Mouse (Mus musculus): ENCODE results near the gene 1700012B07Rik.
A peak's percentile ranks its signal among the peaks of the same experiment; 100 is the strongest.

1700012B07Rik gene

DNA sequence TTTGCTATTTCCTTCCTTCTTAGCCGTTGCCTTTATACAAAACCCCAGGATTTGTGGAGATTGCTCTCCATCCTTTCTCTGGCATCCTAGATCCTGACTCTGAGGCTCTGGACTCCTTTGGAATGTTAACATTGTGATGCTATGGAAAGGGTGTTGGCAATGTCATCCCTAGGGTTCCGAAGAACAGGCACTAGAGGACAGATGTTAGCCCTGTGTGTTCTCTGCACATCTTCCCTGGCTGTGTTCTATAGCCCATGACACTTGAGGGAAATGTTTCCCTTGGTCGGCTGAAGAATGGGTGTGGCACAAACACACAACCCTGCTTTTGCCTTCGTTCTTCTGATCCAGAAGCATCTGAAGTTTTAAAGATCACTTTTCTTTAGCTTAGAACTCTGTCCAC, at the start of gene 1700012B07Rik:
1700012B07Rik (minus strand) TSS at position 101 of the 400 bp plus-strand sequence.
- no peak for DNase-seq (ENCODE audit: low read depth)

DNA sequence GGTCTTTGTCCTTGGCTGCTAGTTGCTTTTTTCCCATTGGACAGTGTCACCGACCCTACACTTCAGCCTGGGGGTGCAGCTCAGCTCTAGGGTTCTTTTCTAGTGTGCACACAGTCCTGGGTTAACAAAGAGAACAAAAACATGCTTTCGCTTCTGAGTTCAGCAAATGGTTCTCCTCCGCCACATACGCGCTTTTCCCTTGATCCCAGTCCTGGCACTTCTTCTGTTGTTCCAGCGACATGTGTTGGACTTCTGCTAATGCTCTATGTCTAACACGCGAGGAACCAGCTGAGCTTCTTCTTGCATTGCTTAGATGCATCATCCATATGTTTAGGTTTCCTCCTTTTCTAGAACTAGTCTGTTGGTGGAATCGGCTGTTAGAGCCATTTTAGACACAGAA, 48.9 kb upstream of the 1700012B07Rik start:
- no peak for DNase-seq (ENCODE audit: low read depth)

DNA sequence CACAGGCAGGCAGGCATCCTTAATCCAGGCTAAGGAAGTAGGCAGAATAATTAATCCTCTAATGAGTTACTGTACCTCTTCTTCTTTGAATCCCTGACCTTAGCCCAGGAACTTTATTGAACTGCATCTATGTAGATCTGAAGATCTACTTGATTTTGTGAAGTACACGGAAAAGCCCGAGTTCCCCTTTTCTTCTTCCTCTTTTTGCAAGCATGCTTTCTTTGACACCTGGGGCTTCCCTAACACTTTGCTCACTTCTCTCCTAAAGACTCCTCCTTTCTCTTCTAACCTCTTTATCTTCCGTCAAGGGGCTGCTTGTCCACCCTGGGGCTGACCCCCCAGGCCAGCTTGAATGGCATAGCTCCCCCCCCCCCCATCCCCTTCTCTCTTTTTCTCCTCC, 48.0 kb upstream of the 1700012B07Rik start:
- DNase-seq (ENCODE audit: low read depth) = peak; percentile 58

DNA sequence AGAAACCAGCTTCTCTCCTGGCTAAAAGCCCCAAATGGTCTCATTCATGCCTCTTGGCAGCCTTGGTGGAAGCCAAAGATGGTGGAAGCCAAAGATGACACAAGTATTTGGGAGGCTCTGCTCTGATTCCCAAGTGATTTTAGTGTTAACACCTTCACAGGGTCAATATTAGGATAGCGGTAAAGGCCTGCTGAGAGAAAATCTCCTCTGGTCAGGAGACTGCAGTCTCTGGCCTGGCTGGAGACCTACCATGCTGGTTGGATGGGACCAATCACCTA, 47.6 kb upstream of the 1700012B07Rik start:
- no peak for DNase-seq (ENCODE audit: low read depth)

DNA sequence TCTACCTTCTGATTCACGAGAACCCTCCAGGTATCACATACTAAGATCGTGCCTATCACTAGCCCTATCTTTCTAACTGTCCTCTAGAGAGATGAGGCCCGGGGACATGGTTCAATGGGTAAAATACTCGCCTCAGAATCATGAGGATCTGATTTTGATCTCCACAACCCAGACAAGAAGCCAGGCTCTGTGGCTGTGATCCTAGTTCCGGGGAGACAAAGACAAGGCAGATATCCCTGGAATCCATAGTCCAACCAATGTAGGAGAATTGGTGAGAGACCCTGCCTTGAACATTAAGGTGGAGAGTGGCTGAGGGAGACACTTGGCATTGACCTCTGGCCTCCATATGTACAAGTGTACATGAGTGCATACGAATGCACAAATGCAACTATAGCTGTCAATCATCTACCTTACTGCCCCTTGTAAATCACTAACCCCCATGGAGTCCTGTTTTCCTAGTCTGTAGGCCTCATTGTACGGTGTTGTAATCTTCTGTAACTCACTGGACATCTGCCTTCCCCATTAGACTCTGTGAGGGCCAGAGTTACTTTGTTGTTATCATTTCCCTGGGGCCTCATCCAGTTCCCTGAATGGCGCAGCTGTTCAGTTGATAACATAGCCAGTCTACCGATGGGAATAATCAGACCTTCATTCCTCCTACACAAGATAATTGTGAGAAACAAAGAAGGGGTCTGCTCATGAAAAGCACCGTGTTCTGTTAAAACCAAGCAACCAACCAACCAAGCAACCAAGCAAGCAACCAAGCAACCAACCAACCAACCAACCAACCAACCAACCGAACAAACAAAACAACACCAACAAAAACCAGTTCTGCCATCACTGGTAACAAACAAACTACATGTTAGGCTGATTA, 47.0 kb upstream of the 1700012B07Rik start:
- no peak for DNase-seq (ENCODE audit: low read depth)

DNA sequence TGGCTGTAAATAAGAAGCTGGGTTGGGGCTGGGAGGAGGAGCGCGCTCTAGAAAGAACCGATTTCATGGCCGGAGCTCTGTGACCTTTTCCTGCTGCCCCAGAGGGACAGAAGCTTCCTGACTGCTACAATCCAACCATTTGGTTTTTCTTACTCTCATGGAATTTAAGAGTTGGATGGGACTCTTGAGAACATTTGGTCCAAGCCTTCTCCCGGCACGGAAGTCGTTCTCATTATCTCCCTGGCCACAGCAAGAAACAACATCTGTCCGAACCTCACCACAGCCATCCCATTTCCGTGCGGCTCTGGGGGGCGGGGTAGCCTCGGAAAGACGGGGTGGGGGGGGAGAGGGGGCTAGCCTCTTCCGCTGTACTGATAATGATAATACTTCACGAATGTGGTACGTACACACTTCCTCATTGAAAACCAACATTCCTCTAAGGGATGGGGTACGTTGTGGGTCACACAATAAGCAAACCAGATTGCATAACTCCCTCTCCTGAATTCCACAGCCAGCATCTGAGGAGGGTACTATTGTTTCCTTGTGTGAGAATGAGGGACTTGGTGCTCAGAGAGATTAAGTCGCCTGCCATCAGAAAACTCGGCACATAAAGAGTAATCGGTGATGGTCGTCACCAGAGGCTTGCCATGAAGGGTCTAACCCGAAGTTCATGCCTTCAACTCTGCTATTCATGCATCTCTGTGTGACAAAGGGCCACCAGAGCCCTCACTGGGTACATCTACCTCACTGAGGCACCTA, 46.2 kb upstream of the 1700012B07Rik start:
- DNase-seq (ENCODE audit: low read depth) = peak; percentile 69

DNA sequence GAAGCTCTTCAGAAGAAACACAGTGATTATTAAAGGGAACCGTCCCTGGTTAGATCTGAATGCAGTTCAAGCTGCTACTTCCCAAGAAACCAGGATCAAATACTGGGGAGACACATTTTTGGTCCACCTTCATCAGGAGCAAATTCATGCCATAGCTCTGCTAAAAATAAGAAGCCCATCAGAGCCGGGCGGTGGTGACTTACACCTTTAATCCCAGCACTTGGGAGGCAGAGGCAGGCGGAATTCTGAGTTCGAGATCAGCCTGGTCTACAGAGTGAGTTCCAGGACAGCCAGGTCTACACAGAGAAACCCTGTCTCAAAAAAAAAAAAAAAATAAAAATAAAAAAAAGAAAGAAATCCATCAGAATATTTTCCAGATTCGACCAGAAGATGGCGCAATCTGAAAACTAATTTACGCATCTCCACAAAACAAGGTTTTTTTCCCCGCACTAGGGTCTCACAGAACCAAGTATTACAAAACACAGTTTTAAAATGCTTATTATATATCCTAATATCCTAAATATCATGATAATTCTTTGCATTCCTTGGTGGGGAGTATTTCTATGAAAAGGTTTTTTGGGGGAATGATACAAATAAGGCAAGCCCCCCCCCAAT, 45.4 kb upstream of the 1700012B07Rik start:
- peak; percentile 63 for DNase-seq (ENCODE audit: low read depth)

DNA sequence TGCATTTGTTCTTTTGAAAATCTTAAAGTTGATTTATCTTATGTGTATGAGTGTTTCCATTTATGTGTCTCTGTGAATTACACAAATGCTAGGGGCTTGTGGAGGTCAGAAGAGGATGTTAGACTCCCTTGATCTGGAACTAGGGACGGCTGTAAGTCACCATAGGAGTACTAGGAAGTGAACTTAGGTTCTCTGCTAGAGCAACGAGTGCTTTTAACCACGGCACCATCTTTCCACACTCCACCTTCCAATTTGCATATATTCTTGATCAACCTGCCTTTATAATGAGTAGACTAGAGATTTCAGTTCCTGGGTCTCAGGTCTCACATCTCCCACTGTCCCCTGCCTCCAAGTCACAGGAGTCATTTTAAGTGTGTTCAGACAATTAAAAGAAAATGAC, 44.8 kb upstream of the 1700012B07Rik start:
- no peak for DNase-seq (ENCODE audit: low read depth)

DNA sequence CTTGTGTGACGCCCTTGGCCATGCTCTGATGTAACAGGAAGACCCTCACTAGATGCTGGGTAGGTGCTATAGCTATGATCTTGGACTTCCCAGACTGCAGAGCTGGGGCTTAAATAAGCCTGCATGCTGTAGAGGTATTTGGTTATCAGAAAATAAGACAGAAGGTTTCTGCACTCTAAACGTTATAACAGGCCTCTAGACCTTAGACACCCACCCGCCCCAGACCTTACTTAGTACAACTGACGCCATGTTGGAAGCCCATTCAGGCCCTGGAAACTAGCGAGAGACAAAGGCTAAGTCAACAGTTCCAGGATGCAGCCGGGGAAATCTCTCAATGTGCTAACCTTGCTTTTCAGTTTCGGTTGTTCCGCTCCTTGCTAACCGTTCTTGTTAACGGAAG, 44.2 kb upstream of the 1700012B07Rik start:
- no peak for DNase-seq (ENCODE audit: low read depth)

DNA sequence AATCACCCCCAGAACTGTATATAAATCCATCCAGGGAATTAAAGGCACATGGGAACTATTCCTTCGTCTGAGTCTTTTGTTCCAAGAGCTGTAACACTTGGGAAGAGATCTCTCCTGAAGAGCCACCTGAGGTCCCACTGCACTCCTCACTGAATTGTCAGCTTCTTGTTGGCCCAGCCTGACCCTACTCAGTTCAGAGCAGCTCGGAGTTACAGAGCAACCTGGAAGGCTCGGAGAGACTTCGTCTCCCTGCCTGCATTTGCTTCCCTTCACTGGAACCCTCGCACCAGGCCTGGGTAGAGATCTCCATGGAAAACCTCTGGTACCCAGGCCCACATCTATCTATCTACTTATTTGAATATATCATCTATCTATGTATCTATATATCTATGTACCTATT, 40.0 kb upstream of the 1700012B07Rik start:
- DNase-seq (ENCODE audit: low read depth) = no peak

DNA sequence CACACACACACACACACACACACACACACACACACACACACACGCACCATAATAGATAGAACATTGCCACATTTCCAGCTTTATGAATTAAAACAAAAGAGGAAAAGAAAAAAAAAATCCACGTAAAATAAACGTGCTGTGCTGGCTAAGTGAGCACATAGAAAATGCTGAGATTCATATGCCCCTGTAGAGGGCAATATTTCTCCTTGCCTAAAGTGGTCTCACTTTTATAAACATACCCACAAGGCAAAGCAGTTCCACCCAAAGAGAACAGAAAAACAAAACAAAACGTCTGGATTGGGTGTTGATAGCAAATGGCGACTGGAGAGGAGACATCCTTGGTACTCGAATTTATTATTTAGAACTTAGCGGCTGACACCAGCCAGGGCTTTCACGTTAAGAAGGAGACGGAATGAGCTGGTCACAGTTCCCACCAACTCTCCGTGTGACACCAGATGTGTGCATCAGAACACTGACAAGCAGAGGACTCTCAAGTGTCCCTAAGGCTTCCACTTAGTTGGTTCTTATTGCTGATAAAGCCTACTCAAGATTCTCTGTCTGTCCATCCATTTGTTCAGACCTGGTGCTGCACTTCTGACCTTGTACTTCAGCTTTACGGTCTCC, 38.8 kb upstream of the 1700012B07Rik start:
- no peak for DNase-seq (ENCODE audit: low read depth)

DNA sequence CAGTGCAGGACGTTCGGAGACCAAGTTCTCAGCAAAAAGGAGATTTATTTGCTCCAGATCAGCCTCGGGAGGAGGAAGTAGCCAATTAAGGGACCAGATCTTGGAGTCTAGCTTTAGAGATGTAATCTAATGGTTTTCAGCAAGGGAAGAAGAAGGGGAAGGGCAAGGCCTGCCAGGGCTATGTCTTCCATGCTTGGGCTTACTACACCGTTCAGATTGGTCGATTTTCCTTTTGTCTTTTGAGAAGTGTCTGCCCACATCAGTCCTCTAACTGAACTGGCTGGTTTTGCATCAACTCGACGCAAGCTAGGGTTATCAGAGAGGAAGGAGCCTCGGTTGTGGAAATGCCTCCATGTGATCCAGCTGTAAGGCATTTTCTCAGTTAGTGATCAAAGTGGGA, 37.7 kb upstream of the 1700012B07Rik start:
- DNase-seq (ENCODE audit: low read depth) = no peak

DNA sequence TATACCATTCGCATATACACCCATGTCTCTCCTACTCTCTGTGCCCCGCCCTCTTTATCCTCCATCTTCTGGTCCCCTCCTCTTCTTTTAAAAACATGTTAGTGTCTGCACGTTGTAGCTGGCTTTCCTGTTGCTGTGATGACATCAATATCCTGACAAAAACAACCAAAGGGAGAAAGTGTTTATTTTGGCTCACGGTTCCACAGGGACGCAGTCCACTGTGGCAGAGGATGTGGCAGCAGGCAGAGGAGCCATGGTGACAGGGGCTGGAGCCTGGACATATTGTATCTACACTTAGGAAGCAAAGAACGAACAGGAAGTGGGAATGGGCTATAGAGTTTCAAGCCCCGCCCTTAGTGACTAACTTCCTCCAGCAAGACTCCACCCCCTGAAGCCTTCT, 36.1 kb upstream of the 1700012B07Rik start:
- DNase-seq (ENCODE audit: low read depth) = no peak

DNA sequence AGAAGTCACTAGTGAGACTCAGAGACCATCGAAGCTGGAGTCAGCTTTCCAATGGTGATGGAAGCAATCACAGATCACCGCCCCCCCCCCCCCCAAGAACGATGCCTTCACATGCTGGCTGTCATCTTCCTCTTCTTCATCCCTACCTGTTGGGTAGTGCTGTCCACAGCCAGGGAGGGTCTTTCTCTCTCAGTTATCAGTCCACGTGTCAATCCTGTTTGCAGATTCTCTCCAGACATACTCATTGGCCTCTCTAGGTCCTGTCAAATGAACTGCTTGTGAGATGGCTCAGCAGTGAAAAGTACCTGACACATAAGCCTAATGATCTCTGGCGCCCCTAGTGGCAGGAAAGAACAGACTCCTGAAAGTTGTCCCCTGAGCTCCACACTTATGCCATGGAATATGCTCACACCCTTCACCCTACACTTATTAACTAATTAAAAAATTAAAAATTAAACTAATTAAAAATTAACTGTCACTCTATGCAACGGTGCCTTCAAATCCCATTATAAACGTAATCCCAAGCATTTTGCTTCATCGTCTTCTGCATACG, 35.4 kb upstream of the 1700012B07Rik start:
- DNase-seq (ENCODE audit: low read depth) = peak; percentile 62

DNA sequence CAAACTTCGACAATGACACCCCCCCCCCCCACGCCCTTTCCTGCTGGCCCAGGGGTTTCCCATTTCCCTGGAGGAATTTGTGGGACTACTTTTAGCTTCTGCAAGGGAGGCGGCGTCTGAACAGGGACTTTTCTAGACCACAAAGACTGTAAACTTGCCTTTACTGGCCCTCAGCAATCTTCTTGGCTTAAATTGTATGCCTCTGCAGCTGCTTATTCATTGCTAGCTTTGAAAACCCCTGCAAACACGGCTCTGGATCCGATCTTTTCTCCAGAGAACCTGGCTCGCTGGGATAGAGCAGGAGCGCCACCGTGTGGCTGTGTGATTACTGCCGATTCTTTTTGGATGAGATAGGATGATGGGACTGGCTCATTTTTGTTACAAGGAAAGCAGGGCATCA, 32.7 kb upstream of the 1700012B07Rik start:
- DNase-seq (ENCODE audit: low read depth) = peak; percentile 88

DNA sequence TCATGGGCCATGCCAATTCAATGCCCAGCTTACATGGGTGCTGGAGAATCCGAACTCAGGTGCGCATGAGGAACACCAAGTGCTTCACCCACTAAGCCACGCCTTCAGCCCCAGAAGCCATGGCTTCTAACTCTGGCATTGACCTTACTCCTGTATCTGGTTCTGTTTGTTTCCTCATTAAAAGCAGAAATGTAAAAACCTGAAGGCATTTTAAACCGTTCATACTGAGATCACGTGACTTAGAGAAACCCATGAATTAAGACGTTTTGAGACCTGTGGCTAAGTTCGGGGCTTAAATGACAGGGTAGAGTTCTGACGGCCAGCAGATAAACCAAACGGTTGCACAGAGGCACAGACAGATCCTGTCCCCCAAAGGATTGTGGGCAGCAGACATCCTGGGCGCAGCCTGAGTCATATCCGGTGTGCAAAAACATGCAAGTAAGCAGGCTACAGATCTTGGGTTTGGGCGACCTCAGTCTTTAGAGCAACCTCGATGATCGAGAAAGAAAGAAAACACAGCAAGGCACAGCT, 32.2 kb upstream of the 1700012B07Rik start:
- peak; percentile 79 for DNase-seq (ENCODE audit: low read depth)

DNA sequence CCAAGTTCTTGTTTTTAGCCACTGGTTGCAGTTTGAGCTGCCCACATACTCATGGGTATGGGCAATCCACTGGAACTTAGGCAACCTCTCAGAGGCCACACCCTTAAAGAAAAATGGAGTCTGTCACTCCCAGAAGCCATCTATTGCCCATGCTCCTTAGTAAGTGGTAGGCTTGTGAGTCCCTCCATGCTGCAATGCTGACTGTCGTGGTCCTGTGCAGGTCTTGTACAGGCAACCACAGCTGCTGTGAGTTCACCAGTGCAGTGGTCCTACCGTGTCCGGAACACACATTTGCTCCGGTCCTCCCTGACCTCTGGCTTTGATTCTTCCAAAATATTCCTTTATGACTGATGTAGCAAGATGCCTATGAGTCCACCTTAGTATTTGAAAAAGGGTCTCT, 31.6 kb upstream of the 1700012B07Rik start:
- DNase-seq (ENCODE audit: low read depth) = peak; percentile 34

DNA sequence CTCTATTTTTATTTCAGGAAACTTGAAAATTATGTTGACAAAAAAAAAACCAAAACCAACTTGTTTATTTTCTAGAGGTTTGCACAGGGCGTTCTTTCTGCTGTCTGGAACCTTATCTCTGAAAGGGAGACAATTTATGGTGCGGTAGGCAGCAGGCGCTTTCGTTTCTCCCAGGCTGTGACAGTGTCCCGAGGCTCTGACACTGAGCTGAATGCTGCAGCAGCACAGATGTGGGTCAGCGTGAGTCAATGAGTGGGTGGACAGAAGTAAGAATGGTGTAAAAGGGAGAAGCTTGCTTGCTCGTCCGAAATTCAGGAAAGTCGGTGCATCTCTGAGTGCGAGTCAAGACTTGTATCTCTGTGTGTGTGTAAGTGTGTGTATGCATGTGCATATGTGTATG, 29.2 kb upstream of the 1700012B07Rik start:
- no peak for DNase-seq (ENCODE audit: low read depth)

DNA sequence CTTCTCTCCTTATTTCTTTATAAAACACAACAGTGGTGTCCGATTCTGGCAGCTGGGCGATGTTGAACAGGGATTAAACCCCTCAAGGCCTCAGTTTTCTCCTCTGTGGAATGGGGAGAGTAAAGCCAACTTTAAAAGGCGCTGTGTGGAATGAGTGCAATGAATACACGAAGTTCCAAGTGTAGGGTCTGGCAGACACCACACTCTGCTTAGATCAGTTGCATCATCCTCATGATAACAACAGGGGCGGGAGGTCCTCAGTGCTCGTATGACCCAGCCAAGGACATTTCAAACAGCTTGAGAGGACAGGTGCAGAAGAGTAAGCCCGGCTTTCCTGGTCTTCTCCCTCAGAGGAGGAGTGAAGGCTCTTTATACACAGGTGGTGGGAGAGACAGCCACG, 26.2 kb upstream of the 1700012B07Rik start:
- DNase-seq (ENCODE audit: low read depth) = no peak

DNA sequence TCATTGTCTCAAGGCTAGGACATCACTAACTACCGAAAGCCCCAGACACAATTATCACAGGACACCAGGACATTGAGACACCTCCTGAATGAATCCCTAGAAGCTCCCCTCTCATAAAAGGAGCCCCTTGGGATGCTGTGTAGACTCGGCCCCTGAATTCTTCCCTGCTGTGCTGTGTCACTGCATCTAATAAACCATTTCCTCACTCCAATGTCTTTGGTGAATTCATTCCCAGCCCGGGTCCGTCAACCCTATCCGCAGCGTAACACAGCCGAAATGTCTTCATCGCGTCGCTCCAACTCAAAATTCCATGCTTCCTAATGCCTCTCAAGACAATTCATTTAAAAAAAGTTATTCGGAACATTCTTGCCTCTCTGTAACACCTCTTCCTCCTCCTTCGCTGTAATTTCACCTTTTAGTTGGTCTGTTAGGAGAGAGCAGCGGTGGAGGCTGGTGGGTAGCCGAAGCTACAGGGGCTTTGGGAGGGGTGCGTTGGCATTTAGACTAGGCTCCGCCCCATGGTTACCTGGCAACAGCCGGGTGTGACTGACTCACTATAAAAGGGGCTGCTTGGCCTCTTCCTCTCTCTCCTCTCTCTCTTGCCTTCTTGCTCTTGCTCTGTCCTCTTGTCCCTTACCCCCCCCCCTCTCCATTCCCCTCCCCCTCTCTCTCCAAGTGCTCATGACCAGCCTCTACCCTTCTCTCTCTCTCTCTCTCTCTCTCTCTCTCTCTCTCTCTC, 25.6 kb upstream of the 1700012B07Rik start:
- DNase-seq (ENCODE audit: low read depth) = no peak

DNA sequence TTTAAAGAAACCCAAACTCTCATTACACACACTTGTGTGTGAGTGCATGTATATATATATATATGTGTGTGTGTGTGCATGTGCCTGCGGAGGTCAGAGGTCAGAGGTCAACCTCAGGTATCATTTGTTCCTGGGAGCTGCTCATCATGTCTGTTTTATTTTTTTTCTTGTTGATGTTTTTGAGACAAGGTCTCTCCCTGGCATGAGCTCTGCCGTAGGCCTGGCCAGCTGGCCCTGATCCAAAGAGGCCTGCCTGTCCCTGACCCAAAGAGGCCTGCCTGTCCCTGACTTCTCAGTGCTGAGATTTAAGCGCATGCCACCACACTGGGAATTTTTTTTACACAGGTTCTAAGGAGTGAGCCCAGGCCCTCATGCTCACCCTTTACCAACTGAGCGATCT, 24.1 kb upstream of the 1700012B07Rik start:
- no peak for DNase-seq (ENCODE audit: low read depth)
